Mouse (Mus musculus) embryonic stem cell, embryonic (primary cell): ENCODE measurements around the gene Acadvl.

Experiments used
- CTCF ChIA-PET, 4 experiments: fragments of 300-600 bp in 2 of 4; fragments of 350-600 bp in 2 of 4; sonication (Branson Sonifier 250); formaldehyde crosslinking; loops; one replicate each; lab custom pipeline; 2022; ENCODE audit warnings: inconsistent platforms in 2 of 4; lab: Charles Lee
- POLR2A ChIA-PET, 4 experiments: fragments of 300-600 bp in 2 of 4; fragments of 350-600 bp in 2 of 4; sonication (Branson Sonifier 250); formaldehyde crosslinking; loops; one replicate each; lab custom pipeline; 2022; ENCODE audit warnings: antibody characterized with exemption in 4 of 4, inconsistent platforms in 1 of 4; lab: Charles Lee

Acadvl gene

DNA sequence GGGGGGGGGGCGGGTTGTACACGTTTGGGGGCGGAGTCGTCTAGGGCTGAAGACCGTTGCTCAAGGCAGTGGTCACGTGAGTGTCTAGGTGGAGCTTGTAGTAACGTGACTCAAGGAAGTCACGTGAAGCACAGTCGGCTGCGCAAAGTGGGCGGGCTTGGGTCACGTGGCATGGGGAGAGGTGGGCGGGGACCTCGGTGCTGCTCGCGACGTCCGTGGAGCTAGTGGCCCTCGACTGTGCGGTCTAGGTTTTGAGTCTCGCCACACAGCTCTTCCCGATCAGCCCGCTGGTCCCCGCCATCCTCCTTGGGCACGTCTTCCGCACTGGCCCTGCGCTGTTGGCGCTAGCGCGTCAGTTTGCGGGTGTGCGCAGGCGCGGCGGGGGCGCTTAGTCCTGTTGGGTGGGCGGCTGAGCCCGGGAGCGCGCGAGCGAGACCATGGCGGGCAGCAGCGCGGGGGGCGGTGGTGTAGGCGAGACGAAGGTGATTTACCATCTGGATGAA, 14.8 kb downstream of the Acadvl start, which contains the start of gene Dvl2:
TSS of gene Dvl2 (plus strand) at position 200 of the 503 bp plus-strand sequence.
- ChIA-PET POLR2A (interaction anchor here (0.6 to 6.6 kb wide), 65 partner anchors 8 to 927 kb away, joined by 3 to 151 read pairs (median 4); partner anchors contain the start of genes Acadvl (in 3 of the 4), Eif5a (in 3 of the 4), Elp5 (in 3 of the 4) and Ctdnep1 (in 2 of the 4)), CTCF (interaction anchor here (0.6 to 2.5 kb wide), 18 partner anchors 9 to 1113 kb away, joined by 3 to 13 read pairs (median 4); partner anchors contain the start of genes Gabarap (in 1 of the 4) and Kctd11 (in 1 of the 4))

- ChIA-PET POLR2A (interaction anchor here (0.6 to 6.6 kb wide), 38 partner anchors 8 to 927 kb away, joined by 3 to 151 read pairs (median 4); partner anchors contain the start of genes Elp5 (in 3 of the 4), Acadvl (in 2 of the 4), Ctdnep1 (in 2 of the 4) and Dlg4 (in 2 of the 4)), CTCF (interaction anchor here in 2 of 4 experiments (0.6 to 2.5 kb wide), 6 partner anchors 18 to 214 kb away, joined by 3 to 13 read pairs (median 4); partner anchors contain the start of gene Kctd11 (in 1 of the 2))
Measured at GRCm38 (mm10) chr11:69999666-70000065, 15.5 kb downstream of the Acadvl start.

DNA sequence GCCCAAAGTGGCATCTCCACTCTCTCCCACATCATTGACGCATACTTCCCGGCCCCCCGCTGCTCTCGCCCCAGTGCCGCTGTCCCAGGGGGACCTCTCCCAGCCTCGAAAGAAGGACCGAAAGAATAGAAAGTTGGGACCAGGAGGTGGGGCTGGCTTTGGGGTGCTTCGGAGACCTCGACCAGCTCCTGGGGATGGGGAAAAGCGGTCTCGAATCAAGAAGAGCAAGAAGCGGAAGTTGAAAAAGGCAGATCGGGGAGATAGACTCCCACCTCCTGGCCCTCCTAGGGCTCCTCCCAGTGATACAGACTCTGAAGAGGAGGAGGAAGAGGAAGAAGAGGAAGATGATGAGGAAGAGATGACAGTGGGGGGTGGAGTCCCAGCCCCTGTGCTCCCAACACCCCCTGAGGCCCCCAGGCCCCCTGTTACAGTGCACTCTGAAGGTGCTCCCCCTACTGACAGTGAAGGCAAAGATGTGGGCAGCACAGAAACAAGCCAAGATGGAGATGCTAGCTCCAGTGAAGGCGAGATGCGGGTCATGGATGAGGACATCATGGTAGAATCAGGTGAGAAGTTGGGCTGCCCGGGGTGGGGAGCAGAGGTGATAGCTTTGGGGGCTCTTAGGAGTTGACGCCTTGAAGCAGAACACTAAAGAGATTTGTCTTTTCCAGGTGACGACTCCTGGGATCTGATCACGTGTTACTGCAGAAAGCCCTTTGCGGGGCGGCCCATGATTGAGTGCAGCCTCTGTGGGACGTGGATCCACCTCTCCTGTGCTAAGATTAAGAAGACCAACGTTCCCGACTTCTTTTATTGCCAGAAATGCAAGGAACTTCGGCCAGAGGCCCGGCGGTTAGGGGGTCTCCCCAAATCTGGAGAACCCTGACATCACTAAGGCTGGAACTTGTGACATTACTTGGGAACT, 16.4 kb downstream of the Acadvl start:
- POLR2A ChIA-PET = interaction anchor here (0.6 to 3.9 kb wide), 25 partner anchors 10 to 491 kb away, joined by 3 to 97 read pairs (median 8); partner anchors contain the start of genes Ctdnep1 (in 3 of the 4), 0610010K14Rik (in 2 of the 4), Acadvl (in 2 of the 4) and Eif5a (in 2 of the 4)
- CTCF ChIA-PET = interaction anchor here (0.5 to 1.8 kb wide), 7 partner anchors 13 to 279 kb away, joined by 3 to 8 read pairs (median 3); partner anchors contain the start of gene Ctdnep1 (in 1 of the 4)

GRCm38 (mm10) chr11:69997070-69997509, 18.1 kb downstream of the Acadvl start:
- ChIA-PET POLR2A (interaction anchor here (0.6 to 3.9 kb wide), 77 partner anchors 8 to 528 kb away, joined by 3 to 97 read pairs (median 5); partner anchors contain the start of genes Acadvl (in 3 of the 4), Ctdnep1 (in 3 of the 4), Eif5a (in 3 of the 4) and 0610010K14Rik (in 2 of the 4)), CTCF (interaction anchor here in 3 of 4 experiments (0.7 to 1.4 kb wide), 8 partner anchors 9 to 364 kb away, joined by 3 to 6 read pairs (median 4); partner anchors contain the start of gene Fxr2 (in 1 of the 3))

DNA sequence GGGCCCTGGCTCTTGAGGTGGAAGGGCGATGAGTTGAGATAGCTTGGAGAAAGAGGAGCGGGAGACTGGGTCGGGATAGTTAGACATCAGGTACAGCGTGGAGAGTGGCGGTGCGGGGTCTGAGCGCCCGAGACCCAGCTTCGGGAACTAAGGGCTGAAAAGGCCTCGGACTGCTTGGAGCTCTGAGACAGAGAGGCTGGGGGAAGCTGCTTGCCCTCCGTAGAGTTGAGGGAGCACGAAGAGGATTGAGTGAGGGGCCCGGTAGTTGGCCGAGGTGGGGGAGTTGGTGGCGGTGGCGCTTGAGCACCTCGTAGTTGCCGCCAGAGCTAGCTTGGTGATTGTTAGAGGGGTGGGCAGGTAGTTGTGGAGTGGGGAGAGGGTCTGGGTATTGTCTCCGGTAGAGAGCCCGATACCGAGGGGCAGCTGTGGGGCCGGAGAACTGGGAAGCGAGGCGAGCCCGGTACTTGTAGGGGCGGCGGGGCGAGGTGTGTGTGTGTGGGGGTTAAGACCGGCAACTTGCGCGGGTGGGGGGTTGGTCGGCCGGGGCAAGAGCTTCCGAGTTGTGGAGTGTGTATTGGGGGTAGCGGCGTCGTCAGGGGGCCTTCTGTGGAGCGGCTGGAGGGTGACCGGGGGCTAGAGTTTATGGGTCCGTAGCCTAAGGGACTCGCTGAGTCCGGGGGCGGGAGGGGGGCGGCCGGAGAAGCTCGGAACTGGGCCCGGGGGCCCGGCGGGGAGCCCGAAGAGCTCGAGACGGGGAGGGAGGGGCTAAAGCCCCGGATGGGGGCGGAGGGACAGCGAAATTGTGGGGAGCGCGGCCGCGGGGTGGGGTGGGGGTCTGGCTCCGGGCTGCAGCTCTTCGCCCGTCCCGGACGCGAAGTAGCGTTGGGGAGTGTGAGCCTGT, 18.8 kb downstream of the Acadvl start:
- POLR2A ChIA-PET = interaction anchor here (0.5 to 3.9 kb wide), 82 partner anchors 8 to 704 kb away, joined by 3 to 97 read pairs (median 4); partner anchors contain the start of genes Acadvl (in 3 of the 4), Ctdnep1 (in 3 of the 4), Eif5a (in 3 of the 4) and 0610010K14Rik (in 2 of the 4)
- CTCF ChIA-PET = interaction anchor here (0.6 to 1.4 kb wide), 11 partner anchors 9 to 363 kb away, joined by 3 to 14 read pairs (median 5); partner anchors contain the start of genes Elp5 (in 1 of the 4), Fxr2 (in 1 of the 4) and Slc2a4 (in 1 of the 4)

GRCm38 (mm10) chr11:69995391-69995960, 19.7 kb downstream of the Acadvl start, which contains the start of gene Phf23:
TSS of gene Phf23 (plus strand) at chr11:69995777.
- ChIA-PET CTCF (interaction anchor here in 1 of 4 experiments (0.9 to 1.2 kb wide), 2 partner anchors 47 to 63 kb away, joined by 3 to 5 read pairs; partner anchors contain the start of gene Slc2a4), POLR2A (interaction anchor here (0.7 to 3.9 kb wide), 22 partner anchors 10 to 236 kb away, joined by 3 to 97 read pairs (median 9); partner anchors contain the start of genes Ctdnep1 (in 3 of the 4), Eif5a (in 2 of the 4), Elp5 (in 2 of the 4) and 2810408A11Rik (in 1 of the 4))

- CTCF ChIA-PET = interaction anchor here in 3 of 4 experiments (0.5 to 1.0 kb wide), 5 partner anchors 16 to 336 kb away, joined by 3 to 7 read pairs (median 3); partner anchors contain the start of gene Acadvl (in 1 of the 3)
- POLR2A ChIA-PET = interaction anchor here in 3 of 4 experiments (0.8 to 6.4 kb wide), 4 partner anchors 13 to 21 kb away, joined by 3 to 137 read pairs (median 5); partner anchors contain the start of genes Acadvl (in 1 of the 3), Ctdnep1 (in 1 of the 3) and Elp5 (in 1 of the 3)
Measured at GRCm38 (mm10) chr11:69994401-69995090, 20.7 kb downstream of the Acadvl start.

DNA sequence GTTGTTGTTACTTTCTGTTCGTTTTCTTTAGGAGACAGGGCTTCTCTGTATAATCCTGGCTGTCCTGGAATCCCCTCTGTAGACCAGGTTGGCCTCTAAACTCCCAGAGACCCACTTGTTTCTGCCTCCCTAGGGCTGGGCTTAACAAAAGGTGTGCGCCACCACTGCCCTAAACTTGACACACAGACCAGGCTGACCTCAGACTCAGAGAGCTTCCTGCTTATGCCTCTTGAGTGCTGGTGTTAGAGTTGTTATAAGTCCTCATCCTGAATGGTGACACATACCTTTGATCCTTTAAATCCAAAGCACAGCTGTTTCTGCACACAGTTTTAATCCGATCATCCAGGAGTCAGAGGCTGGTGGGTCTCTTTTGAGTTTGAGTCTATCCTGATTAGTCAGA, 22.3 kb downstream of the Acadvl start:
- ChIA-PET POLR2A (interaction anchor here in 3 of 4 experiments (1.2 to 6.4 kb wide), 9 partner anchors 8 to 278 kb away, joined by 3 to 137 read pairs (median 10); partner anchors contain the start of genes Ctdnep1 (in 2 of the 3), Elp5 (in 2 of the 3), Acadvl (in 1 of the 3) and Dvl2 (in 1 of the 3)), CTCF (interaction anchor here in 1 of 4 experiments (1.9 kb wide), 1 partner anchor 9 kb away, joined by 6 read pairs; no protein-coding TSS in a partner anchor)

- POLR2A ChIA-PET = interaction anchor here (0.7 to 6.4 kb wide), 37 partner anchors 8 to 676 kb away, joined by 3 to 137 read pairs (median 5); partner anchors contain the start of genes Dvl2 (in 4 of the 4), Ctdnep1 (in 3 of the 4), Elp5 (in 3 of the 4) and Acadvl (in 2 of the 4)
- CTCF ChIA-PET = interaction anchor here in 3 of 4 experiments (0.5 to 1.9 kb wide), 7 partner anchors 8 to 305 kb away, joined by 3 to 8 read pairs (median 5); partner anchors contain the start of genes Dvl2 (in 1 of the 3) and Slc2a4 (in 1 of the 3)
Measured at GRCm38 (mm10) chr11:69992396-69992795, 22.8 kb downstream of the Acadvl start.

DNA sequence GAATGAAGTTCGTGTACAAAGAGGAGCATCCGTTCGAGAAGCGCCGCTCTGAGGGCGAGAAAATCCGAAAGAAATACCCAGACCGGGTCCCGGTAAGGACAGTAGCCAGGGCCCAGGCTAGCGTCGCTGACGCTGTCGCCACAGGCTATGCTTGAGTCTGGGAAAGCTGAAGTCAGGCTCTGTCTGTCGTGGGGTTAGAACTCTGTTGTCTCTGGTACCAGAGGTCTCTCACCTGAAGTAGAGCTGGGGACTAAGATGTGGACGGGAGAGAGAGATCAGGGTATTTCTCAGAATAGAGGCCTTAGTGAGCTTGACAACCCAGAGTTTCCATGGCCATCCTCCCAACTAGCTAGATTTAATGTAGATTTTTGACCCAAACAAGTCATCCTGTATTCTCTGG, 23.5 kb downstream of the Acadvl start:
- ChIA-PET CTCF (interaction anchor here in 2 of 4 experiments (0.5 to 1.9 kb wide), 7 partner anchors 9 to 58 kb away, joined by 3 to 8 read pairs (median 5); partner anchors contain the start of genes Ctdnep1 (in 1 of the 2), Dvl2 (in 1 of the 2) and Slc2a4 (in 1 of the 2)), POLR2A (interaction anchor here (0.5 to 6.4 kb wide), 54 partner anchors 9 to 978 kb away, joined by 3 to 137 read pairs (median 4); partner anchors contain the start of genes Dvl2 (in 4 of the 4), Ctdnep1 (in 3 of the 4), Eif5a (in 3 of the 4) and Elp5 (in 3 of the 4))

DNA sequence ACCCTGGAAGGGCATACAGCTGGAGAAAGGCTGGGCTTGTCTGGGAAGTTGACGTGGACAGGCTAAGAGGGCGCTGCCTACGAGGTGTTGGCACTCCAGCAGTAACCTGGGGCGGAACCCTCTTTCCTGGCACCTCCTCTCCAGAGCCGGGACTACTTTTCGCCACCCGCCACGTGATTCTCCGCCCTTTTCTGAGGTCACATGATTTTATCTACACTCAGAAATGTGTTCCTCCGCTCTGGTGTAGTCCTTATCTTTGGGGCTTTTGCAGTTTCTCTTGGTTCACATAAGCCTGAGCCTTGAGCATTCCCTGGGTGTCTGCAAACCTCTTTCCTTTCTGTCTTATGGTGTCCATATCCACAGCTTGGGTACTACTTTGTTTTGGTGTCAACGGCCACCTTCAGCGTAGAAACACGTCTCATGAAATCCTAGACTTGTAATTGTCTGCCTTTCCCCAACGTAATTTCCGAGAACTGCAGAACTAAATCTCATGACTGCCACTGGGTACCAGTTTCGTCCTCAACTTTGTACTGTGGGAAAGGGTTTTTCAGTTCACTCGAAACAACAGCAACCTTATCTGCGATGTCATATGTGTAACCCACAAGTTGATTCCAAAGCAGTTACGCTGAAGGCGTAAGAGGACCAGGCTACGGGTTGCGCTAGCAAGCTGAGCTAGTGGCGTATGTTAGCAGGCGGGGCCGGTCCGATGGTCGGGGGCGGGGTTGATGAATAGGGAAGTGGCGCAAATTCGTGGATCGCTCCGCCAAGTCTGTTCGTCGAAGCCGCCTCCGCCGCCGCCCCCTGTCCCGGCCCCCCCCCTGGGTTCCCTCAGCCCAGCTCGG, 24.1 kb downstream of the Acadvl start, which contains the start of gene Gabarap:
TSS of gene Gabarap (plus strand) at position 294 of the 842 bp plus-strand sequence.
- ChIA-PET CTCF (interaction anchor here in 1 of 4 experiments (1.0 to 1.9 kb wide), 5 partner anchors 10 to 42 kb away, joined by 3 to 8 read pairs (median 6); partner anchors contain the start of genes Ctdnep1, Dvl2 and Slc2a4), POLR2A (interaction anchor here (0.5 to 6.4 kb wide), 52 partner anchors 9 to 979 kb away, joined by 3 to 137 read pairs (median 4); partner anchors contain the start of genes Dvl2 (in 4 of the 4), Acadvl (in 3 of the 4), Ctdnep1 (in 3 of the 4) and Eif5a (in 3 of the 4))

DNA sequence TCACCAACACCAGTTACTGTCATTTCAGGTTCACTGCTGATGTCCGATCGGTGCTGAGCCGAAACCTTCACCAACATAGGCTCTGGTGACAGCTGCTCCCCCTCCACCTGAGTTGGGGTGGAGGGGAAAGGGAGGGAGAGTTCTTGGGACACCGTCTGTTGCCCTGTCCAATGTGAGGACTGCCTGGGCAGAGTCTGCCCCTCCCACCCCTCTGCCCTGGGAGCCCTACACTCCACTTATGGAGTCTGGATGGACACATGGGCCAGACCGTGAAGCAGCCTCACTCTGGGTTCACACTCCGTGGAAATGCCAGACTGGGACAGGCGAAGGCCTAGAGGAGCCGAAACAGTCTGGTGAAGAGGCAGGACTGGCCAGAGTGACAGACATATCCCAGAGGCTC, 25.3 kb downstream of the Acadvl start:
- ChIA-PET CTCF (no interaction called here), POLR2A (interaction anchor here in 2 of 4 experiments (1.0 to 6.4 kb wide), 4 partner anchors 8 to 248 kb away, joined by 3 to 137 read pairs (median 14); partner anchors contain the start of genes 0610010K14Rik (in 1 of the 2), Ctdnep1 (in 1 of the 2), Eif5a (in 1 of the 2) and Elp5 (in 1 of the 2))

- CTCF ChIA-PET = interaction anchor here in 2 of 4 experiments (0.6 to 1.9 kb wide), 2 partner anchors 36 to 866 kb away, joined by 3 to 6 read pairs; partner anchors contain the start of gene Slc2a4 (in 1 of the 2)
- POLR2A ChIA-PET = interaction anchor here in 3 of 4 experiments (0.5 to 8.0 kb wide), 9 partner anchors 7 to 261 kb away, joined by 3 to 86 read pairs (median 4); partner anchors contain the start of genes Dvl2 (in 1 of the 3), Eif5a (in 1 of the 3), Gabarap (in 1 of the 3) and Phf23 (in 1 of the 3)
Measured at GRCm38 (mm10) chr11:69984431-69984830, 30.8 kb downstream of the Acadvl start.
